Mouse (Mus musculus) kidney, embryonic 14.5 days (tissue): ENCODE measurements around the gene Tesk2. TPM values are rescaled to one million over a fixed set of nuclear protein-coding genes. Genes with fewer than 3 reads are reported as not detected.
A peak's percentile ranks its signal among the peaks of the same experiment; 100 is the strongest.
"Not testable (repeated sequence)": the region's sequence is repeated elsewhere in the genome, so short reads cannot be mapped to it uniquely, and the experiment has no call there.

Source experiments
- ATAC-seq: fragments of 200-750 bp; cut with Nextera tagmentation; 2 replicates; pipeline ENCODE4 v1.8.0; 2017; ENCODE audit warnings: moderate number of reproducible peaks, mild to moderate bottlenecking, moderate TSS enrichment, moderate library complexity; ENCODE audit not compliant: low FRiP score, low TSS enrichment
- H3K27ac ChIP-seq: fragments of 300-500 bp; sonication (generic); 2 replicates; pipeline ENCODE4 v1.5.1; 2014; ENCODE audit warnings: low read depth, mild to moderate bottlenecking, low read length, moderate library complexity, mixed read lengths
- H3K27me3 ChIP-seq: fragments of 300-500 bp; sonication (generic); 2 replicates; pipeline ENCODE4 v1.6.1; 2014; ENCODE audit warnings: mild to moderate bottlenecking, low read length; ENCODE audit not compliant: control insufficient read depth, insufficient read depth
- H3K36me3 ChIP-seq: fragments of 300-500 bp; sonication (generic); 2 replicates; pipeline ENCODE4 v1.6.1; 2014; ENCODE audit warnings: low read length, mixed read lengths; ENCODE audit not compliant: control insufficient read depth, insufficient read depth
- H3K4me1 ChIP-seq: fragments of 300-500 bp; sonication (generic); 2 replicates; pipeline ENCODE4 v1.6.1; 2014; ENCODE audit warnings: low read length, mixed read lengths; ENCODE audit not compliant: control insufficient read depth, insufficient read depth
- H3K4me2 ChIP-seq: fragments of 300-500 bp; sonication (generic); replicated peaks from 2 replicates; pipeline ENCODE4 v1.6.1; 2014; ENCODE audit warnings: low read depth, mild to moderate bottlenecking, low read length
- H3K4me3 ChIP-seq: fragments of 300-500 bp; sonication (generic); 2 replicates; pipeline ENCODE4 v1.5.1; 2014; ENCODE audit warnings: mild to moderate bottlenecking, low read length
- H3K9ac ChIP-seq: fragments of 300-500 bp; sonication (generic); 2 replicates; pipeline ENCODE4 v1.6.1; 2014; ENCODE audit warnings: low read depth, mild to moderate bottlenecking, low read length, moderate library complexity
- H3K9me3 ChIP-seq: fragments of 300-500 bp; sonication (generic); 2 replicates; pipeline ENCODE4 v1.6.1; 2016; ENCODE audit warnings: low read length; ENCODE audit not compliant: control insufficient read depth
- WGBS: fragments of 180-500 bp; shearing (Covaris S2); extraction: QIAGEN DNeasy Blood & Tissue Kit; methylation state at CpG from one replicate; pipeline ENCODE4 v1.1.7; 2014; 5-methylcytosine and 5-hydroxymethylcytosine counted together
- polyA plus RNA-seq: library from polyadenylated mRNA; unstranded; fragments of >200 nt; fragmentation: Nextera tagmentation; extraction: Ambion mirVana; gene quantifications from 2 replicates; pipeline ENCODE4 v1.2.1, GENCODE M21; 2014

Tesk2 gene
- polyA plus RNA-seq: 4.6 and 7.4 TPM in 2 replicates

DNA sequence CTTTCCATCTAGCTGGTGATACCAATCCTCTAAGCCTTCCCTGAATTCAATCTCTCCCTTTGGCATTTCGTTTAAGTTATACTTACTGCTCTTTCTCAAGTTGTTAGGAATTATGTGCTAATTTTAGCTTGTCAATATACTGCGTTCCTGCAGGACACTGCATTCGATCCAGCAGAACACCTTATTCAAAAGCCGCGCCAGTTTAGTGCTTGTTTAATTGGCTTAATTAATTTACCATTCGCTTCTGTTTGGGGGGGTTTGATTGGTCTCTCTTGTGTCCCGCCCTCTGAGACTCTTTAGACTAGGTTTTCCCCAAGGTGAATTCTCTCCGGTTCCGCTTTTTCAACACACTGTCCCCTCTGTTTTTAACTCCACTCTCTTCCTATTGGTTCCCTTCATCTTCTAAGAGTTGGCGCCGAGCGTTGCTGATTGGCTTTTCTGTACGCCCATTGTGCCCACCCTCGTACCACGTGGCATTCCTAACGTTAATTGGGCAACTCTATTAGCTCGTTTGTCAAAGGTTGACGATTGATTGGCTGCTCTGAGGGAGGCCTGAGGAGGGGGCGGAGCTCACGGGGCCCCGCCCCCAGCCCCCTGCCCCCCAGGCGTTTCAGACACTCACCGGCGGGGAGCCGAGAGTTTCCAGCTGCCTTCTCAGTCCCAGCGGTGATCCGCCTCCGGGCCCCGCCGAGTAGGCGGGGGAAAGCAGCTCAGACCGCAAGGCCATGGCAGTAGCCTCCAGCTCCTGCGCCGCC, at the start of gene Tesk2:
Tesk2 (plus strand) TSS at position 606 of the 755 bp plus-strand sequence.
- WGBS: under 1% methylated on average over 34 of the region's 34 CpGs
- no peaks in the 10 kb centered on the region for H3K27me3 ChIP-seq
- no peaks in the 10 kb centered on the region for H3K9me3 ChIP-seq
- peak within 1 kb of the TSS; percentile 62 for H3K4me3 ChIP-seq
- H3K36me3 ChIP-seq: no peaks in the 10 kb centered on the region; the same call in 1 of the 2 replicates
- H3K9ac ChIP-seq: peak within 1 kb of the TSS; percentile 74
- no peaks in the 10 kb centered on the region; the same call in 1 of the 2 replicates for H3K4me1 ChIP-seq
- peak; percentile 97 for ATAC-seq
- H3K4me2 ChIP-seq: peak within 1 kb of the TSS; percentile 65
- peak within 1 kb of the TSS; percentile 51 for H3K27ac ChIP-seq

GRCm38 (mm10) chr4:116672785-116673184, 48.0 kb upstream of the Tesk2 start:
- 49% methylated on average over 2 of the region's 2 CpGs for WGBS
- ATAC-seq: no peak
- H3K9ac ChIP-seq: no peak overlapping the region

GRCm38 (mm10) chr4:116674761-116675160, 46.0 kb upstream of the Tesk2 start:
- 92% methylated on average over 6 of the region's 6 CpGs for WGBS
- H3K4me1 ChIP-seq, H3K9me3 ChIP-seq, H3K4me2 ChIP-seq, H3K36me3 ChIP-seq, H3K27ac ChIP-seq, H3K27me3 ChIP-seq, H3K9ac ChIP-seq, H3K4me3 ChIP-seq, ATAC-seq: not testable (repeated sequence)

More at GRCm38 (mm10) chr4:116672785-116673184, 48.0 kb upstream of the Tesk2 start:
- H3K36me3 ChIP-seq: no peaks in the 10 kb centered on the region
- H3K4me2 ChIP-seq: no peak overlapping the region
- H3K4me1 ChIP-seq: no peaks in the 10 kb centered on the region
- no peaks in the 10 kb centered on the region for H3K9me3 ChIP-seq
- H3K4me3 ChIP-seq: no peak overlapping the region
- H3K27me3 ChIP-seq: no peaks in the 10 kb centered on the region
- no peak overlapping the region for H3K27ac ChIP-seq

DNA sequence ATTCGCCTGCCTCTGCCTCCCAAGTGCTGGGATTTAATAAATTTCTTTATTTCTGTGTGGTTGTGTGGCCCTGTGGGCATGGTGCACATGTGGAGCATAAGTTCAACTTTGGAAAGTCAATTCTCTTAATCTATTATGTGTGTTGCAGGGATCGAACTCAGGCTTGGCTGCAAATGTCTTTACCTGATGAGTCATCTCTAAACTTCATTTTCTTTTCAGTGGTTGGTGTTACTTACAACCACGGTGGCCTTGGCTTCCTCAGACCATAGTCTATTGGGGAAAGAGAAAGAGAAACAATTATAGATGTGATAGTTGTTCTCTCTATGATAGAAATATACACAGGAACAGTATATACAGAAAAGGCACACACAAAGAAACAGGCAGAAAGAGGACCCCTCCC, 44.7 kb upstream of the Tesk2 start:
- Histone ChIP-seq H3K27me3 (no peaks in the 10 kb centered on the region), H3K4me1 (no peaks in the 10 kb centered on the region), H3K9ac (no peak overlapping the region), H3K27ac (no peak overlapping the region), H3K9me3 (no peaks in the 10 kb centered on the region), H3K4me3 (no peak overlapping the region), H3K36me3 (no peaks in the 10 kb centered on the region), H3K4me2 (no peak overlapping the region)
- no peak for ATAC-seq
- WGBS: 81% methylated on average over 3 of the region's 3 CpGs

- no peak overlapping the region for H3K9ac ChIP-seq
- H3K36me3 ChIP-seq: no peaks in the 10 kb centered on the region
- no peak for ATAC-seq
- H3K4me1 ChIP-seq: no peaks in the 10 kb centered on the region
- no peak overlapping the region for H3K4me2 ChIP-seq
- WGBS: 78% methylated on average over 1 of the region's 1 CpGs
- H3K4me3 ChIP-seq: no peak overlapping the region
- no peaks in the 10 kb centered on the region for H3K9me3 ChIP-seq
- H3K27me3 ChIP-seq: no peaks in the 10 kb centered on the region
- H3K27ac ChIP-seq: no peak overlapping the region
Measured at GRCm38 (mm10) chr4:116677808-116678207, 42.9 kb upstream of the Tesk2 start.

- Histone ChIP-seq H3K36me3 (no peaks in the 10 kb centered on the region), H3K27me3 (no peaks in the 10 kb centered on the region), H3K9me3 (no peaks in the 10 kb centered on the region), H3K9ac (no peak overlapping the region), H3K27ac (no peak overlapping the region), H3K4me3 (no peak overlapping the region), H3K4me2 (no peak overlapping the region), H3K4me1 (no peaks in the 10 kb centered on the region)
- no peak for ATAC-seq
- WGBS: 78% methylated on average over 5 of the region's 5 CpGs
Measured at GRCm38 (mm10) chr4:116679141-116679540, 41.6 kb upstream of the Tesk2 start.

DNA sequence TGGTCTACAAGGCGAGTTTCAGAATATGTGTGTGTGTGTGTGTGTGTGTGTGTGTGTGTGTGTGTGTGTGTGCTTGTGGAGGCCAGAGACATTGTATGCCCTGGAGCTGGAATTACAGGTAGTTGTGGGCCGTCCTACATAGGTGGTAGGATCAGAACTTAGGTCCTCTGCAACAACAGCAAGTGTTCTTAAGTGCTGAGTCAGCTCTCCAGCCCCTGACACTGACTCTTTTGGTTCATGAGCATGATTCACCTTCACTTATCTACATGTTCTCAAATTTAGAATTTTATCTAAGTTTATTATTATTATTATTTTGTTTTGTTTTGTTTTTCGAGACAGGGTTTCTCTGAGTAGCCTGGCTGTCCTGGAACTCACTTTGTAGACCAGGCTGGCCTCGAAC, 40.2 kb upstream of the Tesk2 start:
- WGBS: 92% methylated on average over 4 of the region's 4 CpGs
- H3K4me3 ChIP-seq, H3K4me2 ChIP-seq, ATAC-seq, H3K27me3 ChIP-seq, H3K27ac ChIP-seq, H3K4me1 ChIP-seq, H3K9ac ChIP-seq, H3K9me3 ChIP-seq, H3K36me3 ChIP-seq: not testable (repeated sequence)

- peaks cover 13% of the 10 kb centered on the region for H3K36me3 ChIP-seq
- no peak overlapping the region for H3K4me2 ChIP-seq
- WGBS: 90% methylated on average over 4 of the region's 4 CpGs
- H3K4me1 ChIP-seq: peaks cover 19% of the 10 kb centered on the region; the same call in 1 of the 2 replicates
- ATAC-seq: no peak
- no peak overlapping the region for H3K27ac ChIP-seq
- no peaks in the 10 kb centered on the region for H3K27me3 ChIP-seq
- H3K9ac ChIP-seq: no peak overlapping the region
- no peaks in the 10 kb centered on the region for H3K9me3 ChIP-seq
- H3K4me3 ChIP-seq: no peak overlapping the region
Measured at GRCm38 (mm10) chr4:116683957-116684356, 36.8 kb upstream of the Tesk2 start.

GRCm38 (mm10) chr4:116684665-116685064, 36.1 kb upstream of the Tesk2 start:
- Histone ChIP-seq H3K27me3 (no peaks in the 10 kb centered on the region), H3K36me3 (peaks cover 20% of the 10 kb centered on the region), H3K9me3 (no peaks in the 10 kb centered on the region), H3K9ac (peak overlapping the region; percentile 77; the same call in 1 of the 2 replicates), H3K27ac (peak overlapping the region; percentile 95), H3K4me3 (no peak overlapping the region; the same call in 1 of the 2 replicates), H3K4me2 (peak overlapping the region; percentile 75), H3K4me1 (peaks cover 19% of the 10 kb centered on the region; the same call in 1 of the 2 replicates)
- no peak for ATAC-seq
- 78% methylated on average over 2 of the region's 2 CpGs for WGBS
